Mouse (Mus musculus) CH12.LX (cell line): ENCODE results near the gene Enpp1. TPM values are rescaled to one million over a fixed set of nuclear protein-coding genes. Genes with fewer than 3 reads are reported as not detected.

Experiments
- DNase-seq: peaks from one replicate; pipeline ENCODE4 v3.0.0-alpha.2; 2013; ENCODE audit errors: extremely low read depth
- H3K27ac ChIP-seq: 2 replicates; pipeline ENCODE4 v1.5.1; 2012; ENCODE audit warnings: low read depth, mild to moderate bottlenecking, control low read depth, moderate library complexity; ENCODE audit not compliant: insufficient read depth
- H3K27me3 ChIP-seq: replicated peaks from 2 replicates; pipeline ENCODE3; 2012; ENCODE audit warnings: inconsistent platforms
- H3K36me3 ChIP-seq, 2 experiments: replicated peaks in 1 of 2; 2 replicates each; pipeline versions ENCODE3 to v1.6.1; 2012; ENCODE audit warnings: inconsistent platforms in 1 of 2, low read length in 1 of 2, mild to moderate bottlenecking in 1 of 2, mixed read lengths in 1 of 2, moderate library complexity in 1 of 2; ENCODE audit not compliant: control insufficient read depth in 1 of 2, insufficient read depth in 1 of 2
- H3K4me1 ChIP-seq, 2 experiments: 2 replicates each; pipeline ENCODE4 v1.6.1; 2012; ENCODE audit warnings: inconsistent platforms in 1 of 2, moderate library complexity in 1 of 2; ENCODE audit not compliant: insufficient read depth in 2 of 2, control insufficient read depth in 1 of 2
- H3K4me2 ChIP-seq: 2 replicates; pipeline ENCODE4 v1.6.1; 2012; ENCODE audit warnings: low read depth, mild to moderate bottlenecking, control low read depth; ENCODE audit not compliant: poor library complexity, insufficient read depth, severe bottlenecking
- H3K4me3 ChIP-seq, 3 experiments: fragments of 150-350 bp in 1 of 3; sonication (generic) in 1 of 3; replicated peaks in 1 of 3; 2 replicates each; pipeline versions ENCODE3 to v1.5.1; 2011 to 2012; ENCODE audit warnings: low read depth in 2 of 3, low read length in 2 of 3, mild to moderate bottlenecking in 2 of 3, moderate library complexity in 2 of 3, control low read depth in 1 of 3, improper control_type of control experiment in 1 of 3, inconsistent platforms in 1 of 3, mixed read lengths in 1 of 3; ENCODE audit not compliant: poor library complexity in 1 of 3
- H3K79me2 ChIP-seq: replicated peaks from 2 replicates; pipeline ENCODE4 v1.6.1; 2012; ENCODE audit warnings: mild to moderate bottlenecking, moderate library complexity; ENCODE audit not compliant: control insufficient read depth, poor library complexity, insufficient read depth, severe bottlenecking; ENCODE audit errors: extremely low read depth
- H3K9ac ChIP-seq: 2 replicates; pipeline ENCODE4 v1.6.1; 2012; ENCODE audit warnings: low read depth, mild to moderate bottlenecking, control low read depth, moderate library complexity; ENCODE audit not compliant: insufficient read depth
- H3K9me3 ChIP-seq: replicated peaks from 2 replicates; pipeline ENCODE3; 2012; ENCODE audit warnings: low read length, inconsistent platforms, mixed read lengths
- BHLHE40 ChIP-seq: IDR thresholded peaks from 2 replicates; pipeline ENCODE4 v1.6.1; 2011; ENCODE audit warnings: mild to moderate bottlenecking, low read depth, low read length, improper control_type of control experiment
- CTCF ChIP-seq, 2 experiments: IDR thresholded peaks in 1 of 2; conservative IDR thresholded peaks in 1 of 2; 2 replicates each; pipeline ENCODE4 v1.5.1; 2011 to 2012; ENCODE audit warnings: low read depth in 2 of 2, low read length in 2 of 2, improper control_type of control experiment in 1 of 2, inconsistent platforms in 1 of 2, mild to moderate bottlenecking in 1 of 2, moderate library complexity in 1 of 2
- EP300 ChIP-seq: IDR thresholded peaks from 2 replicates; pipeline ENCODE4 v1.6.1; 2011; ENCODE audit warnings: low read length, improper control_type of control experiment
- ETS1 ChIP-seq: conservative IDR thresholded peaks from 2 replicates; pipeline ENCODE4 v1.6.1; 2012; ENCODE audit warnings: low read depth, mild to moderate bottlenecking, inconsistent platforms, low read length, improper control_type of control experiment, moderate library complexity
- IRF4 ChIP-seq: IDR thresholded peaks from 2 replicates; pipeline ENCODE4 v1.6.1; 2014; ENCODE audit warnings: low read depth, mild to moderate bottlenecking, inconsistent platforms, low read length, improper control_type of control experiment
- JUN ChIP-seq: IDR thresholded peaks from 2 replicates; pipeline ENCODE4 v1.6.1; 2011; ENCODE audit warnings: low read depth, mild to moderate bottlenecking, low read length, improper control_type of control experiment, moderate library complexity; ENCODE audit not compliant: insufficient read depth
- JUND ChIP-seq: conservative IDR thresholded peaks from 2 replicates; pipeline ENCODE4 v1.6.1; 2011; ENCODE audit warnings: low read depth, low read length, improper control_type of control experiment
- MAFK ChIP-seq: IDR thresholded peaks from 2 replicates; pipeline ENCODE4 v1.6.1; 2011; ENCODE audit warnings: low read length, improper control_type of control experiment; ENCODE audit not compliant: insufficient replicate concordance
- MAX ChIP-seq: IDR thresholded peaks from 2 replicates; pipeline ENCODE4 v1.6.1; 2011; ENCODE audit warnings: low read length, improper control_type of control experiment
- MAZ ChIP-seq: IDR thresholded peaks from 2 replicates; pipeline ENCODE4 v1.6.1; 2012; ENCODE audit warnings: low read depth, mild to moderate bottlenecking, inconsistent platforms, low read length, improper control_type of control experiment, moderate library complexity
- MEF2A ChIP-seq: IDR thresholded peaks from 2 replicates; pipeline ENCODE4 v1.6.1; 2014; ENCODE audit warnings: low read depth, mild to moderate bottlenecking, inconsistent platforms, low read length, improper control_type of control experiment, borderline replicate concordance
- MXI1 ChIP-seq: IDR thresholded peaks from 2 replicates; pipeline ENCODE4 v1.6.1; 2011; ENCODE audit warnings: mild to moderate bottlenecking, low read depth, low read length, improper control_type of control experiment
- MYC ChIP-seq: IDR thresholded peaks from 2 replicates; pipeline ENCODE4 v1.6.1; 2011; ENCODE audit warnings: low read depth, mild to moderate bottlenecking, improper control_type of control experiment, low read length
- NELFE ChIP-seq: IDR thresholded peaks from 2 replicates; pipeline ENCODE4 v1.6.1; 2011; ENCODE audit warnings: low read depth, low read length, improper control_type of control experiment
- PAX5 ChIP-seq: IDR thresholded peaks from 2 replicates; pipeline ENCODE4 v1.6.1; 2012; ENCODE audit warnings: low read length, inconsistent platforms, mixed read lengths
- POLR2A ChIP-seq: IDR thresholded peaks from 2 replicates; pipeline ENCODE4 v1.6.1; 2011; ENCODE audit warnings: low read depth, mild to moderate bottlenecking, improper control_type of control experiment, low read length
- POLR2AphosphoS2 ChIP-seq: IDR thresholded peaks from 2 replicates; pipeline ENCODE4 v1.6.1; 2011; ENCODE audit warnings: low read depth, low read length, improper control_type of control experiment
- RAD21 ChIP-seq: IDR thresholded peaks from 2 replicates; pipeline ENCODE4 v1.6.1; 2011; ENCODE audit warnings: low read depth, mild to moderate bottlenecking, low read length, improper control_type of control experiment, moderate library complexity
- RCOR1 ChIP-seq: conservative IDR thresholded peaks from 2 replicates; pipeline ENCODE4 v1.6.1; 2012; ENCODE audit warnings: low read depth, mild to moderate bottlenecking, inconsistent platforms, low read length, improper control_type of control experiment
- SIN3A ChIP-seq: IDR thresholded peaks from 2 replicates; pipeline ENCODE4 v1.6.1; 2012; ENCODE audit warnings: low read length, improper control_type of control experiment, inconsistent platforms
- SMC3 ChIP-seq: IDR thresholded peaks from 2 replicates; pipeline ENCODE4 v1.6.1; 2011; ENCODE audit warnings: low read depth, low read length, improper control_type of control experiment
- TBP ChIP-seq: conservative IDR thresholded peaks from 2 replicates; pipeline ENCODE4 v1.6.1; 2011; ENCODE audit warnings: low read depth, low read length, improper control_type of control experiment
- TCF12 ChIP-seq: IDR thresholded peaks from 2 replicates; pipeline ENCODE4 v1.6.1; 2014; ENCODE audit warnings: low read depth, mild to moderate bottlenecking, inconsistent platforms, low read length, improper control_type of control experiment
- USF1 ChIP-seq: IDR thresholded peaks from 2 replicates; pipeline ENCODE4 v1.6.1; 2014; ENCODE audit warnings: low read depth, mild to moderate bottlenecking, inconsistent platforms, low read length, improper control_type of control experiment
- ZC3H11A ChIP-seq: IDR thresholded peaks from 2 replicates; pipeline ENCODE4 v1.6.1; 2012; ENCODE audit warnings: low read depth, mild to moderate bottlenecking, inconsistent platforms, low read length, improper control_type of control experiment
- ZKSCAN1 ChIP-seq: IDR thresholded peaks from 2 replicates; pipeline ENCODE4 v1.6.1; 2012; ENCODE audit warnings: low read depth, inconsistent platforms, low read length, improper control_type of control experiment, borderline replicate concordance
- ZMIZ1 ChIP-seq: IDR thresholded peaks from 2 replicates; pipeline ENCODE4 v1.6.1; 2012; ENCODE audit warnings: low read depth, mild to moderate bottlenecking, inconsistent platforms, low read length, improper control_type of control experiment
- ZNF384 ChIP-seq: IDR thresholded peaks from 2 replicates; pipeline ENCODE4 v1.6.1; 2012; ENCODE audit warnings: low read depth, low read length, improper control_type of control experiment, inconsistent platforms
- dilution Hi-C: fragments of 300-500 bp; cut with MboI; formaldehyde crosslinking; loops from 2 replicates; pipeline ENCODE4 v1.14.3; 2020; ENCODE audit warnings: low sequenced_read_pairs; ENCODE audit not compliant: extremely low pct_unique_long_range_greater_than_20kb, extremely low pct_ligation_motif_present
- in situ Hi-C: fragments of 300-500 bp; cut with MboI; formaldehyde crosslinking; loops from 3 replicates; pipeline ENCODE4 v1.14.3; 2019; ENCODE audit warnings: low sequenced_read_pairs, low pct_ligation_motif_present, low pct_unique_long_range_greater_than_20kb, mixed read lengths
- polyA plus RNA-seq: library from polyadenylated mRNA; unstranded; fragments of >175 nt; gene quantifications from 2 replicates; pipeline ENCODE4 v1.2.1, GENCODE M21; 2012; ENCODE audit warnings: low read depth; ENCODE audit not compliant: insufficient read length
- total RNA-seq, 2 experiments: library from RNA; depleted of rRNA; stranded (reverse); fragments of 300-350 nt in 1 of 2; fragments of >200 nt in 1 of 2; gene quantifications; 2 replicates each; pipeline ENCODE4 v1.2.3; 2012 to 2014

Gene Enpp1
- total and polyA plus RNA-seq, 3 experiments = 0.58 to 2.8 (median 0.87) TPM

- no peak overlapping the region for H3K4me2 ChIP-seq
- H3K36me3 ChIP-seq = no peaks in the 10 kb centered on the region
- H3K9ac ChIP-seq = no peak overlapping the region
- H3K27ac ChIP-seq = no peak overlapping the region
- TF ChIP-seq POLR2AphosphoS2 (no peak), POLR2A (no peak), MAFK (no peak), JUN (no peak), MXI1 (no peak), CTCF (conservative IDR thresholded peaks at IDR 0.05 in 1 of 2, IDR thresholded peaks at IDR 0.05 in 1 of 2; ENCODE audit: low read depth in 2 of 2, low read length in 2 of 2) (no peak), ZC3H11A (no peak), RAD21 (no peak), USF1 (no peak), IRF4 (no peak), ETS1 (no peak), ZKSCAN1 (no peak), ZNF384 (no peak), NELFE (no peak), MAZ (no peak), SMC3 (no peak), MYC (no peak), MEF2A (no peak), SIN3A (no peak), TBP (no peak)
- H3K4me3 ChIP-seq = no peak overlapping the region
- no peaks in the 10 kb centered on the region for H3K27me3 ChIP-seq
- DNase-seq = no peak
- H3K4me1 ChIP-seq = no peaks in the 10 kb centered on the region
- in situ Hi-C loops (loop anchor here (25.0 kb wide), 1 partner anchor 216 kb away; no protein-coding TSS in a partner anchor), dilution Hi-C loops (no loop called here)
- no peaks in the 10 kb centered on the region for H3K79me2 ChIP-seq
- H3K9me3 ChIP-seq = peaks cover 1% of the 10 kb centered on the region
Observed at GRCm38 (mm10) chr10:24603727-24604126, 108.2 kb downstream of the Enpp1 start.

GRCm38 (mm10) chr10:24603035-24603434 is 108.9 kb downstream of the Enpp1 start:
- Histone ChIP-seq H3K79me2 (no peaks in the 10 kb centered on the region), H3K9ac (no peak overlapping the region), H3K27ac (no peak overlapping the region), H3K27me3 (no peaks in the 10 kb centered on the region), H3K9me3 (peaks cover 1% of the 10 kb centered on the region), H3K4me2 (no peak overlapping the region), H3K4me1 (no peaks in the 10 kb centered on the region), H3K4me3 (no peak overlapping the region), H3K36me3 (no peaks in the 10 kb centered on the region)
- in situ Hi-C loops = loop anchor here (25.0 kb wide), 1 partner anchor 216 kb away; no protein-coding TSS in a partner anchor
- DNase-seq = no peak
- dilution Hi-C loops = no loop called here
- TF ChIP-seq JUND = no peak
- TF ChIP-seq ZMIZ1 = no peak
- no peak for TF ChIP-seq MAX
- TF ChIP-seq ETS1 = no peak
- no peak for TF ChIP-seq BHLHE40
- TF ChIP-seq JUN = no peak
- no peak for TF ChIP-seq TCF12
- TF ChIP-seq EP300 = no peak
- TF ChIP-seq PAX5 = no peak
- TF ChIP-seq SIN3A = no peak
- TF ChIP-seq RCOR1 = no peak
